Mouse (Mus musculus): ENCODE measurements around the gene Pet100. TPM values are rescaled to one million over a fixed set of nuclear protein-coding genes. Genes with fewer than 3 reads are reported as not detected.
"Not testable (repeated sequence)": the region's sequence is repeated elsewhere in the genome, so short reads cannot be mapped to it uniquely, and the experiment has no call there.

Pet100 gene
- 132 and 151 TPM in 2 replicates for polyA plus RNA-seq (2015; fragmentation: Nextera tagmentation; extraction: Ambion mirVana)

- peak; percentile 99 for DNase-seq (ENCODE audit: low spot score)
- Histone ChIP-seq H3K27me3 (ENCODE audit: insufficient read depth, low read length) (no peaks in the 10 kb centered on the region), H3K9me3 (replicated peaks; ENCODE audit: low read length) (no peaks in the 10 kb centered on the region), H3K36me3 (ENCODE audit: insufficient read depth, low read length) (peaks cover 9% of the 10 kb centered on the region), H3K4me3 (replicated peaks; ENCODE audit: low read depth, low read length) (peak within 1 kb of the TSS; percentile 83), H3K9ac (ENCODE audit: low read depth, low read length) (peak within 1 kb of the TSS; percentile 78), H3K27ac (no peak within 1 kb of the TSS), H3K4me1 (replicated peaks; ENCODE audit: insufficient read depth, low read length) (peaks cover 8% of the 10 kb centered on the region), H3K4me2 (ENCODE audit: low read length) (peak within 1 kb of the TSS; percentile 88)
- under 1% methylated on average over 37 of the region's 37 CpGs for WGBS
- no peak for TF ChIP-seq CTCF (IDR thresholded peaks at IDR 0.05; ENCODE audit: low read depth)
- peak; percentile 98 for ATAC-seq (replicated peaks; ENCODE audit: low FRiP score, low read depth)
These were observed at the start of gene Pet100, which contains the start of gene Xab2 for GRCm38 (mm10) chr8:3621199-3621970. Gene Pet100 (plus strand): TSS chr8:3621548. Gene Xab2 (minus strand): TSS chr8:3621316.

DNA sequence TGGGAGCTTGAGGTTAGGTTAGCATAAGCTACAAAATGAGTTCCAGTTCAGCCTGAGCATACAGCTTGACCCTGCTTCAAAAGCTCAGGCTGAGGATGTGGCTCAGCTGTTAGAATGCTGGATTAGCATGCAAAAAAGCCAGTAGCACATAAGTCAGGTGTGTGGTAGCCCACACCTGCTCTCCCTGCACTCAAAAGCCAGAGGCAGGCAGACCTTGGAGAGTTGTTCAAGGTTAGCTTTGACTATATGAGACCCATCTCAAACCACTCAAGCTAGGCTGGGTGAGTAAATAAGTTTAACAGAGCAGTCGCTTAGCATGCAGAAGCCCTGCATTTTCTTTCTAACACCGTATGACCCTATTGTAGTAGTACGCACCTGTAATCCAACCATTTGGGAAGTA is 46.8 kb upstream of the Pet100 start:
- H3K4me3 ChIP-seq (replicated peaks; ENCODE audit: low read depth, low read length): no peak overlapping the region
- H3K27ac ChIP-seq: no peak overlapping the region
- no peak overlapping the region for H3K9ac ChIP-seq (ENCODE audit: low read depth, low read length)
- DNase-seq (ENCODE audit: low spot score): no peak
- no peaks in the 10 kb centered on the region for H3K4me1 ChIP-seq (replicated peaks; ENCODE audit: insufficient read depth, low read length)
- no peaks in the 10 kb centered on the region for H3K9me3 ChIP-seq (replicated peaks; ENCODE audit: low read length)
- no peaks in the 10 kb centered on the region for H3K36me3 ChIP-seq (ENCODE audit: insufficient read depth, low read length)
- no peak for TF ChIP-seq CTCF (IDR thresholded peaks at IDR 0.05; ENCODE audit: low read depth)
- WGBS: 91% methylated on average over 3 of the region's 3 CpGs
- no peak for ATAC-seq (replicated peaks; ENCODE audit: low FRiP score, low read depth)
- H3K4me2 ChIP-seq (ENCODE audit: low read length): no peak overlapping the region
- H3K27me3 ChIP-seq (ENCODE audit: insufficient read depth, low read length): no peaks in the 10 kb centered on the region

DNA sequence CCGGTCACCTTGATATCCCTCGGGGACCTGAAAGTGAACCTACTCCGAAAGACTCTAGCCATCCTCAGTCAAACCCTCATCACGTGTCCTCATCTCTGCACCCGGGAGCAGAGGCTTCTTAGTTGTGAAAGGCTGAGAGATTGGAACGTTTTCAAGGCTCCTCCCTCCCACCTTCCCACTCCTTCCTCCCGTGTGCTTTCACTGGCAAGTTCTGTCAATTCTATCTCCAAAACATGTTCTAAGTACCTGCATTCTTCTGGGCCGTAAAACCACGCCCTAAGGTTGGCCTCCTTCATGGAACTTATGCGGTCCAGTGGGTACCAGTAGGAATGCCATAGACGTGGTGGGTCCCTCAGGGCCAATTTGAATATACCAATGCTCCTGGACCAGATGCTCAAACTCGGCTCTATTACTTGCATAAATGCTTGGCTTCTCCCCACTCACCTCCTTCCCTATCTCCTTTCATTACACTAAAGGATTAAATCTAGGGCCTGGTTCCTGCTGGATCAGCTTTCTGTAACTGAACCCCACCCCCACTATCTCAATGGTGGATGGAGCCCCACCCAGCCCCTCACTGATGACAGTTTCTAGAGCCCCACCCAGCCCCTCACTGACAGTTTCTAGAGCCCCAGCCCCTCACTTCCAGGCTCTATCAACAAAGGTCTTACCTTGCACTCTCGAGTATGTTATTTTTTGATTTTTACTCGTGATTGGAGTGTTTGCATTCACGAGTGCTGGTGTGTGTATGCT is 45.0 kb upstream of the Pet100 start:
- Histone ChIP-seq H3K27me3 (ENCODE audit: insufficient read depth, low read length) (no peaks in the 10 kb centered on the region), H3K4me2 (ENCODE audit: low read length) (no peak overlapping the region), H3K27ac (no peak overlapping the region), H3K4me3 (replicated peaks; ENCODE audit: low read depth, low read length) (no peak overlapping the region), H3K36me3 (ENCODE audit: insufficient read depth, low read length) (no peaks in the 10 kb centered on the region), H3K4me1 (replicated peaks; ENCODE audit: insufficient read depth, low read length) (no peaks in the 10 kb centered on the region), H3K9me3 (replicated peaks; ENCODE audit: low read length) (no peaks in the 10 kb centered on the region), H3K9ac (ENCODE audit: low read depth, low read length) (no peak overlapping the region)
- TF ChIP-seq CTCF (IDR thresholded peaks at IDR 0.05; ENCODE audit: low read depth): no peak
- WGBS: 67% methylated on average over 15 of the region's 15 CpGs
- DNase-seq (ENCODE audit: low spot score) (no peak), ATAC-seq (replicated peaks; ENCODE audit: low FRiP score, low read depth) (no peak)

DNA sequence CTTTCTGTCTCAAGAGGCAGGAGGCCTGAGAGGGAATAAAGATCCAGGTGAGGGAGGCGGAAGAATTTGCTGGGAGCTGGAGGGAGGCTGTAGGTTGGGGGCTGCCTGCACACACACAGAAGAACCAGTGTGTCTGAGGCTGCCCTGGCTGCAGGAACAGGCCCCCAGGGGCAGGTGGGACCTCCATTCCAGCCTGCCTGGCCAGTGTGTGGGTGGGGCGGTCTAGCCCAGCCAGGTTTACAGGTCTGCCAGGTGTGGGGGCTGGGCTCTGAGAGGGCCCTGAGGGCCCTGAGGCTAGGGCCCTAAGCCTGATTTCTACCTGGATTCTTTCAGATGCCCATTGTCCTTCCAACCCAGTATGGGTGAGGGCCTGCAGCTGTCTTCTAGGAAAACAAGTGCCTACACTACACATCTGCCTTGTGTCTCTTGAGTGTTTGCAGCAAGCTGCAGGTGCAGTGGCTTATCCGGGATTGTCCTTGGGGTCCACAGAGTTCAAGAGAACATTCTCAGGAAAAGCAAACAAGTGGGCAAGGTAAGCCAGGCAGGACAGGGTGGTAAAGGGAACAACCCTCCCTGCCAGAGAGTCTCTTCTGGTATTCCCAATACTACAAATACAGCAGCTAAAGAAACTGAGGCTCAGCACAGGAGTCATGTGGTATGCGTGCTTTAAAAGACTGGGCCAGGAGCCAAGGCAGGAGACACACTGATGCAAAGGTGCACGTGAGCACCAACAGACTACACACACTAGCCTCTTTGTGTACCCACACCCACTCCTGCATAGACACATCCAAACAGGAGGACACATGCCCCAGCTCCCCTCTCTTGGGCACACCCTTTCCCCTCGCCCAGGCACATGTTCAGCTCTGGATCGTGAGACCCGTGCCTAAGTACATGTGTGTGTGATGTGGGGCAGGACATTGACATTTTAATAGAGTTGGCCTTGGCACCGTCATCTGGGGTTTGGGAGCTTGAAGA is 41.7 kb upstream of the Pet100 start:
- 73% methylated on average over 9 of the region's 9 CpGs for WGBS
- Histone ChIP-seq H3K9ac (ENCODE audit: low read depth, low read length) (no peak overlapping the region), H3K4me2 (ENCODE audit: low read length) (no peak overlapping the region), H3K27ac (no peak overlapping the region), H3K4me3 (replicated peaks; ENCODE audit: low read depth, low read length) (no peak overlapping the region), H3K4me1 (replicated peaks; ENCODE audit: insufficient read depth, low read length) (no peaks in the 10 kb centered on the region), H3K9me3 (replicated peaks; ENCODE audit: low read length) (no peaks in the 10 kb centered on the region), H3K27me3 (ENCODE audit: insufficient read depth, low read length) (no peaks in the 10 kb centered on the region), H3K36me3 (ENCODE audit: insufficient read depth, low read length) (no peaks in the 10 kb centered on the region)
- no peak for TF ChIP-seq CTCF (IDR thresholded peaks at IDR 0.05; ENCODE audit: low read depth)
- ATAC-seq (replicated peaks; ENCODE audit: low FRiP score, low read depth) (0 out of 2 replicates have a peak, but pooled peaks have one; percentile 25), DNase-seq (ENCODE audit: low spot score) (no peak)

GRCm38 (mm10) chr8:3581961-3582360 is 39.4 kb upstream of the Pet100 start:
- DNase-seq (ENCODE audit: low spot score); ATAC-seq (replicated peaks; ENCODE audit: low FRiP score, low read depth): not testable (repeated sequence)

GRCm38 (mm10) chr8:3586452-3586851 is 34.9 kb upstream of the Pet100 start:
- Histone ChIP-seq H3K9me3 (replicated peaks; ENCODE audit: low read length) (no peaks in the 10 kb centered on the region), H3K36me3 (ENCODE audit: insufficient read depth, low read length) (no peaks in the 10 kb centered on the region), H3K4me1 (replicated peaks; ENCODE audit: insufficient read depth, low read length) (no peaks in the 10 kb centered on the region), H3K27me3 (ENCODE audit: insufficient read depth, low read length) (peaks cover 5% of the 10 kb centered on the region; the same call in 1 of the 2 replicates), H3K27ac (no peak overlapping the region), H3K4me3 (replicated peaks; ENCODE audit: low read depth, low read length) (no peak overlapping the region), H3K4me2 (ENCODE audit: low read length) (no peak overlapping the region), H3K9ac (ENCODE audit: low read depth, low read length) (no peak overlapping the region)
- no peak for DNase-seq (ENCODE audit: low spot score)
- no peak for ATAC-seq (replicated peaks; ENCODE audit: low FRiP score, low read depth)
- no peak for TF ChIP-seq CTCF (IDR thresholded peaks at IDR 0.05; ENCODE audit: low read depth)
- 94% methylated on average over 2 of the region's 2 CpGs for WGBS

More at GRCm38 (mm10) chr8:3581961-3582360, 39.4 kb upstream of the Pet100 start:
- H3K4me1 ChIP-seq (replicated peaks; ENCODE audit: insufficient read depth, low read length); H3K9me3 ChIP-seq (replicated peaks; ENCODE audit: low read length); H3K27ac ChIP-seq; H3K36me3 ChIP-seq (ENCODE audit: insufficient read depth, low read length); H3K9ac ChIP-seq (ENCODE audit: low read depth, low read length); H3K4me3 ChIP-seq (replicated peaks; ENCODE audit: low read depth, low read length); H3K4me2 ChIP-seq (ENCODE audit: low read length); H3K27me3 ChIP-seq (ENCODE audit: insufficient read depth, low read length): not testable (repeated sequence)
- 66% methylated on average over 1 of the region's 3 CpGs for WGBS
